Mouse (Mus musculus) spleen, postnatal 4 days (tissue): ENCODE data around the gene Cyba.

Source experiments
- DNase-seq, 2 experiments: peaks; one replicate each; pipeline ENCODE4 v3.0.0; 2022; ENCODE audit warnings: low spot score in 2 of 2

The Cyba gene

DNA sequence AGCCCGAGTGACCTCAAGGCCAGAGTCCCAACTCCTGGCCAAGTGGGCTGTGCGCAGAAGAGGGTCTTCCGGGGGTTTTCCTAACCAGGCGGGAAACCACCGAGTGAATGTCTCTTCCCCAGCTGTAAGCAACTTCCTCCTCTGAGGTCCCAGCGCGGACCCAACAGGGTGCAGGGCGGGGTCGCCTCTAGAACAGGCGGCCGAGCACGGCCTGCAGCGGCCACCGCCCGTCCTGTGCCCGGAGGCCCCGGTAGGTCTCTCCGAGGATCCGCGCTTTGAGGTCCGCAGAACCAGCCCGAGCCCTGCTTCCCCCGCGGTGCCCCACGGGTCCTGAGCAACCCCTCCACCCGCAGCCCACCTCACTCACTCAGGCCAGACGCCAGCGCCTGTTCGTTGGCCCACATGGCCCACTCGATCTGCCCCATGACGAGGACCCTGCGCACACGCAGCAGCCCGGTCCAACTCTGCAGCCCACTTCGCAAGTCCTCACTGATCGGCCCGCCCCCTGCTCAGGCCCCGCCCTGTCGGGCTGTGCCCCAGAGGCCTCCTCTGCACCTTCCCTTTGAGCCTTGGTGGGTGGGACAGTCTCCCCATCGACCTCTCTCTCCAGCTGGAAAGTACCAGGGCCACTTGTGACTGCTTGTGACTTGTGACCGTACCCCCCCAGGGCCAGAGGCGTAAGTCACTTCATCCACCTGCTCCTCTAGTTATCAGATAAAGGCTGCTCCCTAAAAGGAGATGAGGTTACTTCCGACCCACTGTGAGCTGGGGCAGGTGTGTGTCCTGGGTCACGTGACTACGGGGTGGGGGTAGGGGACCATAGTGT is at the start of gene Cyba:
Gene Cyba, minus strand, starts transcription at position 488 of the 826 bp plus-strand sequence.
- DNase-seq = peak; percentile 80 to 87

DNA sequence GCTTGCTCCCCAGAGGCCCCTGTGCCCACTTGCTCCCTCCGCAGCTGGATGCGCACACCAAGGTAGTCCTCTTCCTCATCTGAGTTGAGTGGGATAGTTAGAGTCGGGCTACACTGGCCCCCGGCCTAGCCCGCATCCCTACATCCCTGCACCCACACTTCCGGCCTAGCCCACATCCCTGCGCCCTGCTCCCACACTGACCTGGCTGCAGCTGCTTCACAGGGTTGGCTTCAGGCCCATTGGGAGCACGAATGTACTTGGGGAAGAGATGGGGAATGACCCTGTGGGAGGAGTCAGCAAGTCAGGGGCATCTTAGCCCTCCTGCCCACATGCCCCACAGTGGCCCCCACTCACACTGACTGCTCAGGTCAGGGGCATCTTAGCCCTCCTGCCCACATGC is 49.7 kb upstream of the Cyba start:
- no peak for DNase-seq

DNA sequence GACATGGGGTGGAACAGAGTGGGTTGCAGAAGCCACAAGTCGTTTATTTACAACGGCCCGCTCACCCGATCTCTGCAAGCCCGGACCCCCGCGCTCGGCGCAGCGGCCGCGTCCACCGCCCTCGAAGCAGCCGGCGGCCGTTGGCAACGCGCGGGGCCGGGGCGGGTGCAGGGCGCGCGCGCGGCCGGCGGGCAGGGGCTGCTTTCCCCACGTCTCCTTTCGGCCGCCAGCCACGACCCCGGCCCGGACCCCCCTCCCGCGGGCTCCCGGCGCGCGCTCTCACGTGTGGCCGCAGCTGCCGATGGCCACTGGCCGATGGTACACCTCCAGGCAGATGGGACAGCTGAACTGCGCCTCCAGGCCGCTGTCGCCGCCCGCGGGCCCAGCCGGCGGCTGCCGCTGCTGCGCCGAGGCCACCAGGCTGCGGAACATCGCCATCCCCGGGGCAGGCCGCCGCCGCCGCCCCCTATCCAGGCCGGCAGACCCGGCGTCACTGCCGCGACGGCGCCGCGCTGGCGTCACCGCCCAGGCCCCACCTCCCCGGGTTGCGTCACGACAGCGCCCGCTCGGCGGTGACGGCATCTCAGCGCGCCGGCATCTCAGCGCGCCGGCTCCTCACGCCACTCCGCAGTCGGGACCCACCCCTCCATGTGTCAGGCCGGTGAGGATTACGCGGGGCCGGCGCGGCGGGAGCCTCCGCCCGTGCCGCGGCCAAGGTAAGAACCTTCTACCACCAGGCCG is 43.0 kb upstream of the Cyba start, which contains the start of the genes Rnf166 and Ctu2:
Gene Rnf166, minus strand, starts transcription at position 485 of the 741 bp plus-strand sequence.
Gene Ctu2, plus strand, starts transcription at position 564 of the 741 bp plus-strand sequence.
- DNase-seq = peak; percentile 92 to 98

DNA sequence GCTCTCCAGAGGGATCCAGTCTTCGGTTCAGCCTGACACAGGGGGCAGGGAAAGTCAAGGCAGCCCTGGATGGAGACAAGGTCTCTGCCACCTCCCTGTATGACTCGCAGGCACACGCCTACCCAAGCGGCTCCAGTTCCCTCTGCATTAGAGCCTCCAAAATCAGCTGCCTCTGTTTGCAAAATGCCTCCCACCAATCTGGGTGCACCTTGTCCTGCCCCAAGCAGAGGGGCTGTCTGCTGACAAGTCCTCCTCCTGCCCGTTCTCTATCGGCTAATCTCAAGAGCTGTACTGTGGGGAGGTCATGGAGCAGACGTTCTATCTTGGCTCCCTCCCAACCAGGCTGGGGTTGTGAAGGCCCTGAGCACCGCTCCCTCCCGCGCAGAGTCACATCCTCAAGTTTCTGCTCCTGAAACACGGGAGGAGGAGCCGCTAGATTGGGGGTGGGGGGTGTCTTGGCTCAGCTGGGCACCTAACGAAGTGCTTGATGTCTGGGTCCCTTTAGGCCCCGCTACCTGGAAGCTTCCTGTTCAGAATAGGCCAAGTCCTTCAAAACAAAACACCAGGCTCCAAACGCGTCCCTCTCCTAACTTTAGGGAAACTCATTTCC is 42.3 kb upstream of the Cyba start:
- DNase-seq = peak; percentile 54 to 75

DNA sequence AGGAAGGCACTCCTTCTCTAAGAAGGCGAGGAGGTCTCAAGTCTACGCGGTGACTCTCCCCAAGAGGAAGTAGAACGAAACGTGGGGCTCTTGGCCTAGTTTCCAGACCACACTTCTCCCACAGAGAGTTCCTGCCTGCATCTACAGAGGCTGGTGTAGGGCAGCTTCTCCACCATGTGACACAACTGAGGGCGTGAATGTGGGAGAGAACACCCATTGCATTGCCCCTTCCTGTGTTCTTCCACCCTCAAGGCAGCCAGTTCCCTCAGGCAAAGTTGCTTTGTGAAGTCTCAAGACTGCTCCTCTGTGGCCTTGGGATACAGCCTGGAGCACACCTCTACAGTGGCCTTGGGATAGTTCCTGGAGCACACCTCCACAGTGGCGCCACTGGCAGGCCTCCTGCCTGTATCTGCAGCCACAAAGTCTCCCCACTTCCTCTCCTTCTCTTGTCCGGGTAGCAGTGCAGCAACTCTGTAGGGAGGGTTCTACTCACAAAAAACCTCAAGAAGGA is 41.2 kb upstream of the Cyba start:
- no peak for DNase-seq

DNA sequence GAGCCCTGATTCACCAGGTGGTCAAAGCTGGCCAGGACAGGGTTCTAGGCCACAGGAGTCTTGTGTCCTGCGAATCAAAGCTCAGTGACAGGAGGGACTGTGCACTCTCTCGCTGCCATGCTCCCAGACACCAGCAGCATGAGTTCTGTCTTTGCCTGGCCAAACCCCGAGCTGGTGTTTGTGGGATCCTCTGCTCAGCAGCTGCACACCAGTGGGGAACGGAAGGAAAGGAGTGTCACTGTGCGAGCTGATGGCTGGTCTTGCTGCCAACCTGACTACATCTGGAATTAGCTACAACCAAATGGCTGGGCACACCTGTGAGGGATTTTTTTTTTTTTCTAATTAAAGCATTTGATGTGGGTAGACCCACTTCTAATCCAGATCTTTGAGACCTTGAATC is 38.0 kb upstream of the Cyba start:
- no peak for DNase-seq

DNA sequence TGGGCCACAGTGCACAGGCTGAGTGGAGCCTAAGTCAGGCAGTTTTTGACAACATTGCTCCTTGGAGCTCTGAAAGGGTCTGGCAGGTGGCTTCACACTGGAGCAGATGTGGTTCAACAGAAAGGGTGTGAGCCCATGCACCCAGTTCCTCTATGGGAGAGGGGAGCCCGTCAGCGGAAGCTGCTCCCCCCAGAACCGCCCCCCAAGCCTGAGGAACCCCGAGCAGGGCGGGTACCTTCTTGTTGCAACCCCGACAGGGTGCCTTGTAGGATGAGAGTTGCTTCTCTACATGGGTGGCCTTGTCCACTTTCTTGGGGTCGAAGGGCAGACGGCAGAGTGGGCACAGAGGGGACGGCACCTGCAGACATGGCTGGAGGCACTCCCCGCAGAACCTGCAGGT is 37.2 kb upstream of the Cyba start:
- DNase-seq = no peak

DNA sequence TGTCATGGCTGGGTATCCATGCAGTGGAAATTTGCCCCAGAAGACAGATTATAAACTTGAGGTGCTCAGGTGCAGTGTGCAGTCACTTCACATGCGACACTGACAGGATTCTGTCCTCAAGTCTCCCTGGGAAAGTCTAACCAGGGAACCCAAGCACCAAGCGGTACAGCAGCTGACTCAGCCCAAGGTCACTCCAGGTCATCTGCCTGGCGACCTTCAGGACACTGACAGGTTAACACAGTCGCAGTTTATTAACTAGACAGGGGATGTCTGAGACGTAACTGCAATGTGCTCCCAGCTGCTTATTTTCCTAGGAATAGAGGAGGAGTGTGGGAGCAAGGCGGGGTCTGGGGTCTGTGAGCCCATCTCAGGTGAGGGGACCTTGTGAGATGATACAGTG is 36.7 kb upstream of the Cyba start:
- no peak for DNase-seq

DNA sequence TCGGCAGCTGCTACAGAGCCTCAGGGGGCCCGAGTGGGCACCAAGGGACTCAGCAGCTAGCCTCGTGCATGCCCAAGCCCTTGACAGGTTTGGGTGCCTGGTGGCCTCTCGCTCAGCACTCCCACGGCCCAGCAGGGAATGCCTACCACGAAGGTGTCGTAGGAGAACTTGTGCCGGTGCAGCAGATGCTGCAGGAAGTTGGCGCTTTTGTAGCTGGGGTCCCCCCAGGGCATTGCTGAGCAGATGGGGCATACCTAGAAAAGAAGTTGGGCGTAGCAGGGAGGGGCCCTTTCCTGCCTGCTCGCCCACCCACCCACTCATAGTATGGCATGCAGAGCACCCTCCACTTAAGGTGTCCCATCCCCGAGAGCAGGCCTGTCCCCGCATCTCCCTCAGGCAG is 35.1 kb upstream of the Cyba start:
- no peak for DNase-seq

DNA sequence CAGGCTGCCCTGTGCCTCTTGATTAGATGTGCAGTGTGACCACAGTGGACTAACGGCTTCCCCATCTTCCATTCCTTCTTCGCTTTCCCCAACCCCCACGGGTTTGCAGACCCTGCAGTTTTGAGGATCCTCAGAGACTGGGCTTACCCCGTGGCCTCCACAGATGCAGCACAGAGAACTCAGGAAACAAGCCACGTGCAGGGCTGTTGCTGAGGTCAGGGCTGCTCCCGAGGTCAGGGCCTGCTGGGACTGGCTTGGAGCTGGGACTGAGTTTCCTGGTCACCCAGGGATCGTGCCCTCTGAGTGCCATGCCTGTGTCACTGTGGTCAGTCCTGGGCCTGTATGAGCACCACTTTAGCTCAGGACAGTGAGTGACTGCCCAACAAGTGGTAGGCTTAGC is 32.3 kb upstream of the Cyba start:
- DNase-seq = no peak

DNA sequence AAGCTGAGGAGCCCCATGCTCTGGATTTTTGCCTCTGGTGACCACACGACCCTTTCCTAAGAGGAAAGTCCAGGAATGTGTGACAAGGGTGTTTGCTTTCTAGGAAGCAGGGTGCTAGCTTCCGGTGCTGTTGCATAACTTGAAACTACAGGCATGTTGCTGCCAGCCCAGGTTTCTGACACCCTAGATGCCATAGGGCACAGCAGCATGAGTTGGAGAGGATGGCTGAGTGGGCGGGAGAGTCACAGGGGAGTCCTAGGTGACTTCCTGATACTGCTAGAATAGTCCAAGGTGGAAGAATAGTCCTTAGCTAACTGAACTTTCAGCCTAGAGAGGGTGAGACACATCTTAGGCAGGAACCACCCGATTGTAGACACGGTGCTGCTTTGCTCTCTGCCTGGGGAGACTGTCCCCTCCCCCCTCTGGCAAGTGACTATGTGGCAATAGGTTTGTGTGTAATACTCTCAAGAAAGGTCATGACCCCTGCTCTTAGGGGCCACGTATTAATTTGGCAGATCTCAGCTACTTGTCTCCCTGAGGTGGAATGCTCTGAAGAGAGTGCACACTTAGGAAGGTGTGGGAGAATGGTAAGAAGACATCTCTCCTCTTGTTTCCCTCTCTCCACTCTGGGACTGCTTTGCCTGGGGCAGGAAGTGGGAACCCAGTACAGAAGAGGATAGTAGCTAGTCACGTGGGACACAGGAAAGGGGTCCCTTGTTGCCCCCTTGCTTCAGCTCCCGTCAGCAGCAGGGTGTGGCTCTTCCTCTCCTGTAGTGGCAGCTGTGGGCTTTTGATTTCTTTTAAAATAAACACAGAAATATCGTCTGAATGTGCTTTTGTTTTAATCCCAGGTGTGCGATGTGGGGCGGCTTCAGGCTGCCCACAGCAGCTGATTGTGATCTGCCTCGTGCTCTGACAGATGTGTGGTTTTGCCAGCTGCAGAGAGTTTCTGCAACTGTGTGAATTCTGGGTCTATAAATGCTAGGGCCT is 31.2 kb upstream of the Cyba start:
- DNase-seq = no peak

DNA sequence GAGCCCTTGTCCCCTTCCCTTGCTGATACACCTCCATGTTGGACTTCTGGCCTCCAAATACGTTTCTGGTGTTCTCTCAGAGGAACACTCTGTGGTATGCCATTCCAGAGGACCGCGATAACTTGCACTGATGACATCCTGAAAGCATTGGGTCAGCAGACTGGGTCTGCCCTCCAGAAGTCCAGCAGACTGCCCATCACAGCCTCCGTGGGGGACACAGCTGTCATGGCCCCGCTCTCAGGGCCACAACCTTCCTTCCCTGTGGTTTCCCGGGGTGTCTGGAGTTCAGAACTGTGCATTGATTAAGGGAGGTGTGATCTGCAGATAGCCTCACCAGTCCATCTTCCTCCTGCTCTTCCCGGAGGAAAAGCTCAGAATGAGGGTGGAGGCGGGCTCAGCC is 29.8 kb upstream of the Cyba start:
- DNase-seq = no peak

DNA sequence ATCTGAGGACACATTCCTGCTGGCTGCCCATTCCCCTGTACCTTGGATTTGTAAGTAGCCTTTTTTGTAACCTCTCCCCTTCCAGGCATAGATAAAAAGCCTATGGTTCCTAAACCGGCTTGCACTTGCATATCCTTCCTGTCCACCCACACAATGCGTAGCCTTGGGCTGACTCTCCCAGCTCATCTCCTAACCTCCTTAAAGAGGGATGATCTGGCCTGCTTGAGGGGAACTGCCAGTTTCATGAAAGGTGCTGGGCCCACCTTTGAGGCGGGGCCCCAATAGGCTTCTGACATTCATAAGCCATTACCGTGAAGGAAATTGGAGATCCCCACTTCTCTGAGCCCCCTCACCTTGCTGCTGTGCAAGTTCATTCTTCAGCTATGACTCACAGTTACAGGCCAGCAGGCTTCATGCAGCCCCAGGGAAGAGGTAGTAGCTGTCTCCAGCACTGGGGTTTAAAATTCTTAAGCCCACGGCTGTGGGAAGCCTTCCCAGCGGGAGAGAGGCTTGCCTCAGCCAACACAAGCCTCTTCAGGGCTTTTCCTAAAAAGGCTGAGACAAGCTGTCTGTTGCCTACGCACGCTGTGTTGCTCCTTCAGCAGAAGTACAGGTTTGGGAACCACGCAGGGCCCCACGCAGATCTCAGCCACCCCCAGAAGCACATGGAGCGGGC is 28.9 kb upstream of the Cyba start:
- no peak for DNase-seq

DNA sequence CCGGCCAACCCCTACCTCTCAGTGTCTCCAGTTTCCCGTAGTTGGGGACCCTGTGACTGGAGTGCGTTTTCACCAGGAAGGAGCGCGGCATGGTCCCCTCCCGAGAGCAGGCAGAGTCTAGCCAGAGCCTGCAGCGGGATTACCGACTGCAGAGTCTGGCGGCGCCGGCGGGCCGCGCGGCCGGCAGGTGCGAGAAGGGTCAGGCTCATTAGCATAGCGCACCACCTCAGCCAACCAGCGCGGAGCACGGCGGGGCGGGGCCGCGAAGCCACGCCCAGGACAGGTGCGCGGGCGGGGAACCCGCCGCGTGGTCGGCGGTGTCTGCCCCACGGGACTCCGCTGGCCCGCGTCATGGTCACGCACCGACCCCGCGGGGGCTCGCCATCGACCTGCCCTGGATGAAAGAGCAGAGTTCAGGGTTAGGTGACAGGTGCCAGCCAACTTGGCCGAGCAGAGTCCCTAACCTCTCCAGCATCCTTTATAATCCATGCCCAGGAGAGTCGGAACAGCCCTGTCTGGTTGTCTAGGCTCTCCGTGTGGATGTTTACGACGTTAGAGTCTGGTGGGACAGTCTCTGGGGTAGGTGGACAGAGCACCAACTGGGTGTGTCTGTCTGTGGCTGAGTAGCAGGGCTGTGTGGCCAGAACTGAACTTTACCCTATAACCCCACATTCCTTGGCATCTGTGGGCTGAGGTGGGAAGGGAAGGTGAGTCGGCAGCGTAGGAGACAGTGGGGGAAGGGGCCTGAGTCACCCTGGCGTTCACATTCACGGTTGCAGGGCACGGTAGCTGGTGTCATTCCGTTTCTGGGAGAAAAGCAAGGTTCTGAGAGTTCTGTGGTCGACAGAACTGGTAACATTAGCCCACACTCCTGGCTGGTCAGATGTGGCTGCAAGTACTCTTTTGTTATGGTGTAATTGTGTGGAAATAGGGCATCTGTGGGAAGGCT is 28.1 kb upstream of the Cyba start, which contains the start of gene Snai3:
Gene Snai3, minus strand, starts transcription at position 210 of the 949 bp plus-strand sequence.
- DNase-seq = peak; percentile 62 to 81

DNA sequence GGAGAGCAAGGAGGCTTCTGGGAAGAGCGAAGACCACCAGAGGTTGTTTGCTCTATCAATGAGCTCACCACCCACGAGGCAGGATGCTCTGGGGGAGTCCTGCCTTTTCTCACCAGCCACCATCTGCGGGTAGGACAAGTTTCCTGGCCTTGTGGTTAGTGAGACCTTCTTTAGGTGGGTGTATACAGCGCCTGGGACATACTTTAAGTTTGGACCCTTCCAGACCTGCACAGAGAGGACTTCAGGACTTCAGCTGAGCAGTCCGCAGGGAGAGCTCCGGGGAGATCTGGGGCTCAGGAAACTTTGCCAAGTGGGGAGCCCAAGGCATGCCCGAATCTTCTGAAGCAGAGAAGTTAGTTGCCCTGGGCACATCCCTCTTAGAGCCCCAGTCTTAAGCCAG is 27.3 kb upstream of the Cyba start:
- DNase-seq = no peak

DNA sequence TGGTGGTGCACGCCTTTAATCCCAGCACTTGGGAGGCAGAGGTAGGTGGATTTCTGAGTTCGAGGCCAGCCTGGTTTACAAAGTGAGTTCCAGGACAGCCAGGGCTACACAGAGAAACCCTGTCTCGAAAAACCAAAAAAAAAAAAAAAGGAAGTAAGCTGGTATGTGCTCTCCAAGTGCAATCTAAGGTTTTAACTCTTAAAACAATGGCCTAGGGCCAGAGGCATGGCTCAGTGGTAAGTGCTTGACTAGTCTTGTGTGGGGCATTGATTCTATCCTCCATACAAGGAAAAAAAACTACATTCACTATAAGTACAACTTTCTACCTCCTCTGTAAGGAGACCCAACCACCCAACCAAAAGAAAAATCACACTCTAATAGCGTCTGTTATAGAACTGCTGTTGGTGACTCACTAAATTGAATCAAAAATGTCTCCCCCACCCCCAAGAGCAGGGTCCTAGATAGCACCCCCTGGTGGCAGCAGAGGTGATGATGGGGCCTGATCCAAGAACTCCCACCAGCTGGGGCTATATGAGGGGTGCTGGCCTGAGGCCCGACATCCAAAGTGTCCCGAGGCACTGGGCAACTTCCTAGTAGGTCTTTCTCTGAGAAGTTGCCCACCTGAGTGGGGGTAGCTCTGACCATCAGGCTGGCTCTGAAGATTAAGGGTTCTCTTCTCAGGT is 26.6 kb upstream of the Cyba start:
- no peak for DNase-seq

DNA sequence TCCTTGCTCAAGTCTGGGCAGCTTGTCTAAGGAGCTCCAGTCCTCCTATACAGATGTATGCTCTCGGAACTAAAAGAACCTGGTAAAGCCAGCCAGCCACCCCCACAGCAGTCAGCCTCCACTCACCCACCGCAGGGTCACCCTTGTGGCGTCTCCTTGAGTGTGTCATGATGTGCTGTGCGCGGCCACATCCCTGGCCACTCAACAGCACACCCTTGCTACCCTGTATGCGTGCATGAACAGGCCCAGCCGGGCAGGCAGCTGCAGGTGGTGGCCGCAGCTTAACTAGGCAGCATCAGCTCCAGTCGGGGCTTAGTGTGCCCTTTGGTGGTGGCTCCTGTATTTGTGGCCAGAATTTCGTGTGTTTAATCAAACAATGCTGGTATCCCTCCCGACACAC is 24.4 kb upstream of the Cyba start:
- no peak for DNase-seq

DNA sequence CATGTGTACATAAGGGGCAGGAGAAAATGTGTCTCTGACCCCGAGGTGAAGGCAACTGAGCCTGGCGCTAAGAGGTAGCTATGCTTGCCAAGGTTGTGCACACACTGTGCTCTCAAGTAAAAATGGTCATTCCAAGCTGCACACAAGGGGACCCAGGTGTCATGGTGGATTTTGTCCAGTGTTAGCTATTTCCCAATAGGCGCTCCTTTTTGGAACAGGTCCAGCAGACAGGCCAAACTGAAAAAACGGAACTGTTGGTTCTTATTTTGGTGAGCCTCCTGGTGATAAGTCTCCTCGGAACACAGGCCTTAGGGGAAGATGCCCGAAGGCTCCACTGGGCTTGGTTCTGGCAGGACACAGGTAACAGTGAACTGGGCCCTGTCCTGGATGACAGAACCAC is 21.7 kb upstream of the Cyba start:
- no peak for DNase-seq

DNA sequence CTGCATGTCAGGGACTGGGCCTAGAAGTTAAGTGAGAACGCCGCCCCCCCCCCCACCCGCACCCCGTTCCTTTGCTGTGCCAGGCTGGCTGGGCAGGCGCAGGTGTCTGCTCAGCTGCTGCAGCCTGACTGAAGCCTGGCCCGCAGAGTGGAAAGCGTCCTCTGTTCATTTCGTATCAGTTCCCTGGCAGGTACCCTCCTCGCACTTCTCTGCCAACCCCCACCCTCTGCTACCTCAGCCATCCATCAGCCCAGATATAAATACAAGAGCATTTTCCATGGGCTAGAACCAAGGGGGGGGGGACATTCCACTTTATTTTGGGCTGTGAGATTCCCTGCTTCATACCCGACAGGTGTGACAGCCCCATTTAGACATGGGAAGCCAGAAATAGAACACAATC is 19.4 kb upstream of the Cyba start:
- DNase-seq = no peak
